Mouse (Mus musculus) monocyte, adult 2 months (primary cell): Measurements from ENCODE around the gene Bcorl1.
"Not testable (repeated sequence)": the region's sequence is repeated elsewhere in the genome, so short reads cannot be mapped to it uniquely, and the experiment has no call there.

Source experiments
- DNase-seq, 2 experiments: peaks; one replicate each; pipeline ENCODE4 v3.0.0; 2022; ENCODE audit warnings: low spot score in 2 of 2, low read depth in 1 of 2

Gene Bcorl1

DNA sequence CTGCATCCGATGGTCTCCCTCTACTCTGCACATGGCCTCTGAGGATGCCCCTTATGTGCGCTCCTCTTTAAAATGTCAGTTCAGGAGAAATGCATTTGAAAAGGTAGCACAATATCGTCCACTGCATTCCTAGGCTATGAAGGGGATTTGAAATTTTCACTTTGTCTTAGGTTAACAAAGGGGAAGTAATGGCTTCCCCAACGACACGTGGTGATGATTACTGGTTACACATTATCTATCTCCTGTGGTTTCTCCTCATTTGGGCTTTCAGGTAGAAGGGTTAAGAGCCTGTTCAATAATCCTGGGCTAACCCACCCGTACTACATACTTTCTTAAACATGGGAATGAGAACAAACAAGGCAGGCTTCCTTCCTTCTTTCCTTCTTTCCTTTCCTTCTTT is 48.2 kb downstream of the Bcorl1 start:
- no peak for DNase-seq

GRCm38 (mm10) chrX:48399994-48400393 is 58.8 kb downstream of the Bcorl1 start:
- no peak for DNase-seq

GRCm38 (mm10) chrX:48405141-48405540 is 64.0 kb downstream of the Bcorl1 start:
- no peak for DNase-seq

- peak; percentile 41 to 67 for DNase-seq
Observed at GRCm38 (mm10) chrX:48409611-48410387, 68.6 kb downstream of the Bcorl1 start.

DNA sequence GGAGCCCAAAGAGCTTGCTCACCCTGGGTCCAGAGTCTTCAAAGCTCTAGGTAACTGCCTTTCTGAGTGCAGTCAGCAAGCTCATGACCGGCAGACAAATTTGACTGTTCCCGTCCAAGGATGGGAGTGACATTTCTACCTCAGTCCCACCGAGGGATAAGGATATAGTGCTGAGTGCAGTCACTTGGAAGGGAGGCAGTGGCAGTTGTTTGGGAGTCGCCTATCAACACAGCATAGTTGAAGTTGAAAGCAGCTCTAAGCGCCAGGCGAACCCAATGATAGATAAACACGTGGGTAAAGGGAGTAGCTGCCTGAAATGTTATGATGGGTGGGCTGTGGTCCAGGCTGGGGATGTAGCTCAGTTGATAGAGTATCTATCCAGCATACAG is 69.2 kb downstream of the Bcorl1 start:
- no peak for DNase-seq

DNA sequence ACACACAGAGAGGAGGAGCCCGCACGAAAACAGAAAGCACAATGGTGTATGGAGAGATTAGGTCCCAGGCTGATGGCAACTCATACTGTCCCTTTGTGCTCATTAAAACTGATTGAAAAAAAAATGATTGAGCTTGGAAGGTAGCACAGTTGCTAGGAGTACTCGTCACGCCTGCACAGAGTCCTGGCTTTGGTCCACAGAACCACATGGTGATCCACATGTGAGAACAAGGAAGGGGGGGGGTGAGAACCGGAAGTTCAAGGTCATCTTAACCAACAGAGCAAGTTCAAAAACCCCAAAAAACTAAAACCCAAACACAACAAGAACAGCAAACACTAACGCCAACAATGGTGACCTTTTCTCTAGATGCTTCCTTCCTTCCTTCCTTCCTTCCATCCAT is 71.5 kb downstream of the Bcorl1 start:
- no peak for DNase-seq

GRCm38 (mm10) chrX:48414291-48414690 is 73.1 kb downstream of the Bcorl1 start:
- DNase-seq, result no peak

DNA sequence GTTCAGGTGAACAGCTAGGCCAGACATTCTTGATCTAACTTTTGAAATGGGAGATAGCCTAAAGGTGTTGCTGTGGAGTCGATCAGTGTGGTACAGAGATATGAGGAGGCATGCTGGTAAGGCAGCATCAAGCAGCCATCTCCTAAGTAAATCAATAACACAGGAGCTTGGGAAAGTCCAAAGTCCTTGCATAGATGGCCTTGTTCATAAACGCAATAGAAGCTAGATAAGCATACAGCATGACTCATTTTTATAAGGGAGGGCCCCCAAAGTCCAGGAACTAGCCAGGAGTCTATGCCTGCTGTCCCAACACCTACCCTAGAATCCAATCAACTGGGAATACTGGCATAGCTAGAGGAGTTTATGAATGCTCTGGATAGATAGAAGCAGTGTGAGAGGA is 77.3 kb downstream of the Bcorl1 start:
- DNase-seq, result no peak

- peak in 1 of 2 experiments; percentile 61 for DNase-seq
Observed at GRCm38 (mm10) chrX:48422986-48423385, 81.8 kb downstream of the Bcorl1 start.

DNA sequence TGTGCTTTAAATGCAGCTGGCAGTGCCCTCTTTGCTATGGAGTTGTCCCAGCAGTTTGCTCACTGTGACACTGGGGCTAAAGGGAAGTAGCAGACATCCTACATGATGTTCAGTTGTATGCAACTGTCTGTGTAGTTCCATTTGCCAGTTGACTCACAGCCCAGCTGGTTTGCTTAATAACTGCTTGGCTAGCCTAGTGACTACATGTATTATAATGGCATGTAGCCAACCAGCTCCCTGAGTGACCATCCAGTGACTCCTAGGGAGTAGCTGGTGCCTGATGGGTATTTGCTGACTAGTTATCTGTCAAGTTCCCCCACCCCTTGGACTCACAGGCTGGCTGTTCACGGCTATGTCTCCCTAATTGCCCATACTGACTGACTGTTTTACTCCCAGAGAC is 82.5 kb downstream of the Bcorl1 start:
- DNase-seq, result no peak

- DNase-seq, result peak in 1 of 2 experiments; percentile 62
Observed at GRCm38 (mm10) chrX:48424583-48424982, 83.4 kb downstream of the Bcorl1 start.

DNA sequence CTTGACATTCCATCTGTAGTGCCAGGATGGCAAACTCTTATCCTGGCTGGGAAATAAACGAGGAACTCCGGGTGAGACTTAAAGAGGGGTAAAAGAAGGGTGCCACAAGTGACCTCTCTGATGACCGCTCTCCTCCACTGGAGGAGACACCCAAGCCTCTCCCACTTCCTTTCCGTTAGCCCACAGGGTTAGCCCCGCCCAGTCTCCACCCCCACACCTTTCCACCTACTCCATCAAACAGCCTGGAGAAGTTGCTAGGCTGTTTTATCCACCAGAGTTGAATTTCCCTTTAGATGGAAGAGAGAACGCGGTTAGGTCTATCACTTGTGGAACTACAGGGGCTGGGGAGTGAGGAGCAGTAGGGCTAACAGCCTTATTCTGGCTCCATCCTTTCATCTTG is 84.1 kb downstream of the Bcorl1 start:
- no peak for DNase-seq

- no peak for DNase-seq
Observed at GRCm38 (mm10) chrX:48428241-48428640, 87.1 kb downstream of the Bcorl1 start.

DNA sequence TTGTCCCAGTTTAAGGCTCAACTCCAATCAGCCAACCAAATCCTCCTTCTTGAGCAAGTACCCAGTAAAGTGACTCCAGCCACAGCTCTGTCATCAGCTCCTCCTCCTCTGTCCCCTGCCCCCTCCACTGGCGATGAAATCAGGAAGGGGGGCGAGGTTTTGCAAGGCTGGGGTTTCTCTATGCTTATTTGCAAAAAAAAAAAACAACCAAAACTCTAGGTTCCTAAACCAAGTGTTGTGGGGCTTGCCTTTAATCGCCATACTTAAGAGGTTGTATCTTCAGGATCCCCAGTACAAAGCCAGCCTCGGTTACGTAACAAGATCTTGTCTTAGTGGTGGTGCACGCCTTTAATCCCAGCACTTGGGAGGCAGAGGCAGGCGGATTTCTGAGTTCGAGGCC is 87.5 kb downstream of the Bcorl1 start:
- no peak for DNase-seq

- DNase-seq, result no peak
Observed at GRCm38 (mm10) chrX:48429100-48429499, 87.9 kb downstream of the Bcorl1 start.

DNA sequence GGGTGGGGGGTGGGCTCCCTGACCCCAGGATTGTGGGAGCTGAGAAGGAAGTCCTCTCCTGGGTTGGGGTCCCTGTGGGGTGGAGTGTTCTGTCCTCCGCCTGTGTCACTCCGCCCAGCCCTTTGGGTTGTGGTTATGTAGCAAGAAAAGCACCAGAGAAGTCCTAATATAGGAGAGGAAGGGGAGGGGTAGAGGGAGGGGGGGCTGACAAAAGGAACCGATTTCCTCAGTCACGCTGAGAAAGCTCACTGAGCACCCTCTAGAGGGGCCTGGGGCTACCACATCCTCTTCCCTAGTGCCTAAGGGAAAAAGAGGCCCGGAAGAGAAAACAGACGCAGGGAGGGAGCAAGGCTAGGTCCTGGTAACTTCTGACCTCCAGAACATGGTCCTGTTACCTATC is 88.4 kb downstream of the Bcorl1 start:
- DNase-seq, result no peak

DNA sequence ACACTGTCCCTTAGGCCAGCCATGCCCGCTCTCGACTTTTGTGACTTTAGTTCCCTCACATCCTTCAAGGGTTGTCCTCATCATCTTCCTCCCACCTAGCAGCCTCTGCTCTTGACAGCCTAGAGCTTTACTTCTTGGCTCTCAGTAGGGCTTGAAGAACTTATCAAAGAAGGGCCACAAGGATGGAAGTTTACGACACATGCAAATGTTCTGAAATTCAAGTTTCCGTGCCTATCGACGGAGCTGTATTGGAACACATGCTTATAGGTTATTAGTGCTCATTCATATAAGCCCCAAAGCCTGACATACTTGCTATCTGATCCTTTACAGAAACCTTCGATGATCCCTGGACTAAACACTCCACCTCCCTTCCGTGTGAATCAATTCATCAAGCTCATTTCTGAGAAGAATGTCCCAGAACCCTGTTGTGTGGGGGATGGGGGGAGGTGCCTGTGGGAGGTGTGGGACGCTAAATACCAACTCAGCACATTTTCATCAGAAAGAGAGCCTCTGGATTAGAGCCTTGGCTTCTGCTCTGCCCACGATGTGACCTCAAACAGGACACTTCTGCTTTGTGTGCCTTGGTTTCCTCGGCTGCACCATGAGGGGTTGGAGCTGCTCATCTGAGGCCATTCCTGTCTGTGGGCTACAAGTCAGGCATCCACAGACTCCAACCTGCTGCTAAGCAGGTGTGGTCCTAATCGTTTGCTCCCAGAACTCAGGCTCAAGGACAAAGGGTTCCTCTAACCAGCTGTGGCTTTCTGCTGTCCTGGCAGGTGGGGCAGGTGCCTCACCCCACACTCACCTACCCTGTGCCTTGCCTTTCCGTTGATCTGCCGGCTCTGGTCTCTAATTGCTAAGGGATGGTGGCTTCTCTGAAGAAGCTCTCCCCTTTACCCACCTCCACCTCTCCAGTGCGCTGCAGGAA is 91.7 kb downstream of the Bcorl1 start:
- no peak for DNase-seq

- no peak for DNase-seq
Observed at GRCm38 (mm10) chrX:48433527-48433899, 92.4 kb downstream of the Bcorl1 start.

- no peak for DNase-seq
Observed at GRCm38 (mm10) chrX:48434251-48434650, 93.1 kb downstream of the Bcorl1 start.

GRCm38 (mm10) chrX:48435477-48435900 is 94.3 kb downstream of the Bcorl1 start:
- DNase-seq, result no peak

- DNase-seq, result not testable (repeated sequence)
Observed at GRCm38 (mm10) chrX:48436082-48436481, 94.9 kb downstream of the Bcorl1 start.

GRCm38 (mm10) chrX:48439036-48439435 is 97.9 kb downstream of the Bcorl1 start:
- no peak for DNase-seq
